Mouse (Mus musculus) adipose tissue, adult 10 weeks (tissue): ENCODE results near the gene Obox8. TPM values are rescaled to one million over a fixed set of nuclear protein-coding genes. Genes with fewer than 3 reads are reported as not detected.

Experiments used
- polyA plus RNA-seq: library from polyadenylated mRNA; stranded (reverse); fragments of 350-450 nt; fragmentation: Illumina TruSeq; extraction: RNeasy Lipid Tissue Mini Kit (QIAGEN cat#74804); gene quantifications from one replicate; pipeline ENCODE4 v1.2.3, GENCODE M21; 2014; ENCODE audit warnings: low read depth, low replicate concordance

The Obox8 gene
- polyA plus RNA-seq, result not detected

DNA sequence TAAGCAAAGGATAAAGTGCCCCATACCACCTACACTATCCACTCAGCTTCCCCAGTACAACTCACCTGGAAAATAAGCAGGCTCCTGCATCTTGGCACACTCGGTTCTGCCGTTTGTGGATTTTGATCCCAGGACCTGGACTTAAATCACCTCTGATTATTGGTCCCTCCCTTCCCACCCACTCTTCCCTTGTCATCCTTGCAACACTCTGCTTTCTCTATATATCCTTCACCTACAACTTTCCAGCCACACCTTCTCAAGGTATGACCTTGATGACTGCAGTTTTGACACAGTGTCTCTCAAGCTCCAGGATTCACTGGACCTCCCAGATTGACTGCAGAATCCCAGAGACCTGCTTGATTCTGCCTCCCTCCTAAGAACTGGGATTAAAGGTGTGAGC, at the start of gene Obox8:
Obox8 (minus strand) TSS at position 101 of the 400 bp plus-strand sequence.

Other genes starting within 250 kb of the Obox8 start
- gene Sult2a3, start 210.5 kb downstream of the Obox8 start, polyA plus RNA-seq, result not detected
- not detected for gene Sult2a6, start 78.7 kb downstream of the Obox8 start, polyA plus RNA-seq
- gene Sult2a8, start 113.2 kb upstream of the Obox8 start, polyA plus RNA-seq, result not detected
- not detected for gene Sult2a7, start 160.7 kb upstream of the Obox8 start, polyA plus RNA-seq
- 0.06 TPM for gene Vmn1r90, start 229.9 kb upstream of the Obox8 start, polyA plus RNA-seq